Mouse (Mus musculus) hindbrain, embryonic 15.5 days (tissue): ENCODE results near the gene Dab1. TPM values are rescaled to one million over a fixed set of nuclear protein-coding genes. Genes with fewer than 3 reads are reported as not detected.

Source experiments
- ATAC-seq: fragments of 200-750 bp; cut with Nextera tagmentation; 2 replicates; pipeline ENCODE4 v1.8.0; 2017; ENCODE audit warnings: low read depth, moderate number of reproducible peaks, moderate TSS enrichment; ENCODE audit not compliant: low FRiP score
- H3K27ac ChIP-seq: fragments of 300-500 bp; sonication (generic); replicated peaks from 2 replicates; pipeline ENCODE4 v1.5.1; 2015; ENCODE audit warnings: mild to moderate bottlenecking, inconsistent platforms
- H3K27me3 ChIP-seq: fragments of 300-500 bp; sonication (generic); 2 replicates; pipeline ENCODE4 v1.6.1; 2015; ENCODE audit warnings: control low read depth, inconsistent platforms
- H3K36me3 ChIP-seq: fragments of 300-500 bp; sonication (generic); 2 replicates; pipeline ENCODE4 v1.6.1; 2015; ENCODE audit warnings: control low read depth, inconsistent platforms
- H3K4me1 ChIP-seq: fragments of 300-500 bp; sonication (generic); replicated peaks from 2 replicates; pipeline ENCODE4 v1.6.1; 2015; ENCODE audit warnings: control low read depth, inconsistent platforms
- H3K4me2 ChIP-seq: fragments of 300-500 bp; sonication (generic); 2 replicates; pipeline ENCODE4 v1.6.1; 2015; ENCODE audit warnings: moderate library complexity, mild to moderate bottlenecking, inconsistent platforms
- H3K4me3 ChIP-seq: fragments of 300-500 bp; sonication (generic); 2 replicates; pipeline ENCODE4 v1.5.1; 2015; ENCODE audit warnings: mild to moderate bottlenecking, inconsistent platforms
- H3K9ac ChIP-seq: fragments of 300-500 bp; sonication (generic); 2 replicates; pipeline ENCODE4 v1.6.1; 2015; ENCODE audit warnings: inconsistent platforms
- H3K9me3 ChIP-seq: fragments of 300-500 bp; sonication (generic); 2 replicates; pipeline ENCODE4 v1.6.1; 2016; ENCODE audit warnings: control low read depth, inconsistent platforms
- WGBS: fragments of 180-500 bp; shearing (Covaris S2); methylation state at CpG from one replicate; pipeline ENCODE4 v1.1.7; 2015; 5-methylcytosine and 5-hydroxymethylcytosine counted together
- polyA plus RNA-seq: library from polyadenylated mRNA; unstranded; fragments of >200 nt; fragmentation: Nextera tagmentation; extraction: Ambion mirVana; gene quantifications from 2 replicates; pipeline ENCODE4 v1.2.1, GENCODE M21; 2015

The Dab1 gene
- polyA plus RNA-seq, 1 experiment from 2014 or later: 93.7 TPM

DNA sequence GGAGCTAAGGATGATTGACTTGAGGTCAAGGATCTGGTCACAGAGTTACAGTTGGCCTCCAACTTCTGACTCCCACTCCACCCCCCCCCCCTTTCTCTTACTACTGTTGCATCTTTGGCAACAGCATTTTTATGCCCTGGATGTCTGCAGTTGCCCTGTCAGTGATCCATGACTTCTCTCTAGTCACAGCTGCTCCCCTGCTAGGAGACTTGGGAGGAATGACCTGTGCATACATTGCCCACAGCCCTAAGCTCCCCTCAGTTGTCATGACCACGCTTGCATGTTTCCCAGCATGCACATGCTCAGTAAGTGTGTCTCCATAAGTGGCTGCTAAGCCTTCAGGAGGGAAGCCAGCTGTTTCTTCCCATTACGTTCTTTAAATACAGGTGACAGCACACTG is 936.2 kb downstream of the Dab1 start:
- no peak overlapping the region for H3K4me3 ChIP-seq
- H3K27ac ChIP-seq: no peak overlapping the region
- H3K27me3 ChIP-seq: no peaks in the 10 kb centered on the region
- peaks cover 9% of the 10 kb centered on the region for H3K4me1 ChIP-seq
- no peak overlapping the region for H3K4me2 ChIP-seq
- no peak overlapping the region for H3K9ac ChIP-seq
- peak; percentile 56; the same call in 1 of the 2 replicates for ATAC-seq
- WGBS: 28% methylated on average over 2 of the region's 2 CpGs
- H3K36me3 ChIP-seq: no peaks in the 10 kb centered on the region
- H3K9me3 ChIP-seq: no peaks in the 10 kb centered on the region

DNA sequence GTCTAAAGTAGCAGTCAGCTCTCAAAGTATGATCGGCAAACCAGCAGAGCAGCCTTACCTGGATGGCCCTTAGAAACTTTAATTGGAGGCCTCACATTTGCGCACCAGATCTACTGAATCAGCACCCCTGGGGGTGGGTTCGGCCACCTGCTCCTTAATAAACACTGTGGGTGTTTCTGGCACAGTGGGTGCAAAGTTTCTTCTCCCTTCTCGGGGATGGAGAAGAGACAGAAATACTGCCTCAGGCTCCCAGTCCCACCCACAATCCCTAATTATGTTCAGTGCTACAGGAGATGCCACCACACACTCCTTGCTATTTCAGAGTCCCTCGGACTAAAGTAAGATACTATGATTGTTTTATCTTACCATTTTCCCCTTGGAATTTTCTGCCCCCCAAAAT is 944.4 kb downstream of the Dab1 start:
- no peak for ATAC-seq
- WGBS: 83% methylated on average over 5 of the region's 5 CpGs
- H3K4me1 ChIP-seq: no peaks in the 10 kb centered on the region
- H3K4me3 ChIP-seq: no peak overlapping the region
- no peak overlapping the region for H3K4me2 ChIP-seq
- no peaks in the 10 kb centered on the region for H3K27me3 ChIP-seq
- H3K36me3 ChIP-seq: no peaks in the 10 kb centered on the region
- no peak overlapping the region for H3K27ac ChIP-seq
- no peak overlapping the region for H3K9ac ChIP-seq
- no peaks in the 10 kb centered on the region for H3K9me3 ChIP-seq

DNA sequence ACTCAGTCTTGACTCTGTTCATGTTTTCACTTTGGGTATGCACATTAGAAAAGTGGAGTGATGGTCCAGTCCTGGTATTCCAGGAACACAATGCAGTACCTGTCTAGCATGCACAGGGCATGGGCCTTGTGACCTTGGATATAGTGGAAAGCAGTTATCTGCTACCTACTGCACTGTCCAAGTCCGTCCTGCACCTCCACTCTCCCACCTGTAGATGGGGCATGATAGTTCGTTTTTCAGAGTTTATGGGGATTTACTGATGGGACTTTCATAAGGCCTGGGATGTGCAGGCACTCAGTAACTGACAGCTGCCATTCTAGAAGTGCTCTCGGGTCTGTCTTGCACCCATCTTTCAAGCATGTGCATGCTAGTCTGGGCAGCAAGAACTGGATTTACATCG is 951.4 kb downstream of the Dab1 start:
- Histone ChIP-seq H3K4me1 (peaks cover 13% of the 10 kb centered on the region; the same call in 1 of the 2 replicates), H3K27ac (no peak overlapping the region), H3K9ac (no peak overlapping the region), H3K27me3 (no peaks in the 10 kb centered on the region), H3K4me3 (no peak overlapping the region), H3K36me3 (no peaks in the 10 kb centered on the region), H3K4me2 (no peak overlapping the region), H3K9me3 (no peaks in the 10 kb centered on the region)
- WGBS: 77% methylated on average over 4 of the region's 4 CpGs
- ATAC-seq: 0 out of 2 replicates have a peak, but pooled peaks have one; percentile 42

DNA sequence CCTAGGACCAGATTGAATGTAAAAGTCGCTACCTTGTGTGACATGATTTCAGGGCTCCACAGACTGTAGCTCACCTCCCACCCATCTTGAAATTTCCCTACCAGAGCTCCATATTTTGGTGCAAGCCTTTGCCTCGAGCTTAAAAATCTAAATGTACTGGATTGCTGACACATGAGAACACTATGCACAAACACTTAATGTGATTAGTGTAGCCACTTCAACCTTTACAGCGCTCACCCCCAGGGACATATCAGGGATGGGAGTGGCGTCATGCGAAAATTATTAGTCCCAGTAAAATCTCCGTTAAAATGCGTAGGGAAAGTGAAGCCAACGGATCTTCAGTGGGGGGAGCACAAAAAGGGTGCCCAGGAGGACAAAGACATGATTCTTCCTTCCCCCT is 953.3 kb downstream of the Dab1 start:
- no peak overlapping the region for H3K27ac ChIP-seq

DNA sequence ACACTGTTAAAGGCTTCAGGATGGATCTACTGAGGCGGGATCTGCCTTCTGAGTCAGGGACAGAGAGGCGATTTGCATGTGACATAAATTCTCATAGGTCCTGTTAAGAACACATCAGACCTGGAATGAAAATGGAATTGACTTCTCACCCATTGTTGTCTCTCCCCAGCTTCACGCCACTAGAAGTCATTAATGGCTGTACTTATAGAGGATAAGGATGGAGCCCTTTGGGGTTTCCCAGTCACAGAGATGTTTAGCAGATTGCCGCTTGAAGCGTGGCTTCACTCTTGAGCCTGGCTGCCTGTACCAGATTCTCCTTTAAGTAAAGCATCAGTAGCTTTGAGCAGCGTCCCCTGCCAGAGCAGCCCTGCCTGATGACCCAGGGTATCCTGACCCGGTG is 954.3 kb downstream of the Dab1 start:
- no peak overlapping the region for H3K27ac ChIP-seq
- 52% methylated on average over 7 of the region's 7 CpGs for WGBS

More for the DNA sequence above, 953.3 kb downstream of the Dab1 start:
- Histone ChIP-seq H3K4me3 (no peak overlapping the region), H3K9ac (no peak overlapping the region), H3K4me1 (peaks cover 13% of the 10 kb centered on the region; the same call in 1 of the 2 replicates), H3K27me3 (no peaks in the 10 kb centered on the region), H3K9me3 (no peaks in the 10 kb centered on the region), H3K36me3 (no peaks in the 10 kb centered on the region), H3K4me2 (no peak overlapping the region)
- 65% methylated on average over 8 of the region's 8 CpGs for WGBS
- ATAC-seq: no peak

DNA sequence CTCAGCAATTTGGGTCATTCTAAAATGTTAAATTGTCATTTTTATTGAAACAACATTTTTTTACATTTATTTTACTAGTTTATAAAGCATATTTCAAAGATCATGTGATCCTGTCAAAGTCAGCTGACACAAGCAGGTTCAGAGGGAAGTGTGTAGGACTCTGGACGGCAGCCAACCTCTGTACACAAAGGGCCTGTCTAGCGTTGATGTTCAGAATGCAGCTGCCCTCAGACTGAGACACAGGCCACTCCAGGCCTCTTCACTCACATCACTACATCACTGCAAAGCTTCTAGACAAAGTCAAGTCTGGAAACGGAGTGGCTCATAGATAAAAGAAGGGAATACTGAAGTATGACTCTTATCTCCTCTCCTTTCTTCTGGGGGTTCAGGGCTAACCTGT is 959.2 kb downstream of the Dab1 start:
- H3K4me3 ChIP-seq: no peak overlapping the region
- WGBS: 33% methylated on average over 3 of the region's 3 CpGs
- H3K9me3 ChIP-seq: no peaks in the 10 kb centered on the region
- H3K36me3 ChIP-seq: no peaks in the 10 kb centered on the region
- ATAC-seq: no peak
- H3K9ac ChIP-seq: no peak overlapping the region
- H3K4me2 ChIP-seq: no peak overlapping the region
- H3K4me1 ChIP-seq: peaks cover 12% of the 10 kb centered on the region
- H3K27me3 ChIP-seq: no peaks in the 10 kb centered on the region
- H3K27ac ChIP-seq: no peak overlapping the region

More for the DNA sequence above, 954.3 kb downstream of the Dab1 start:
- no peak overlapping the region for H3K4me3 ChIP-seq
- peaks cover 13% of the 10 kb centered on the region; the same call in 1 of the 2 replicates for H3K4me1 ChIP-seq
- no peak for ATAC-seq
- no peaks in the 10 kb centered on the region for H3K9me3 ChIP-seq
- no peak overlapping the region for H3K9ac ChIP-seq
- no peaks in the 10 kb centered on the region for H3K36me3 ChIP-seq
- H3K27me3 ChIP-seq: no peaks in the 10 kb centered on the region
- no peak overlapping the region for H3K4me2 ChIP-seq

DNA sequence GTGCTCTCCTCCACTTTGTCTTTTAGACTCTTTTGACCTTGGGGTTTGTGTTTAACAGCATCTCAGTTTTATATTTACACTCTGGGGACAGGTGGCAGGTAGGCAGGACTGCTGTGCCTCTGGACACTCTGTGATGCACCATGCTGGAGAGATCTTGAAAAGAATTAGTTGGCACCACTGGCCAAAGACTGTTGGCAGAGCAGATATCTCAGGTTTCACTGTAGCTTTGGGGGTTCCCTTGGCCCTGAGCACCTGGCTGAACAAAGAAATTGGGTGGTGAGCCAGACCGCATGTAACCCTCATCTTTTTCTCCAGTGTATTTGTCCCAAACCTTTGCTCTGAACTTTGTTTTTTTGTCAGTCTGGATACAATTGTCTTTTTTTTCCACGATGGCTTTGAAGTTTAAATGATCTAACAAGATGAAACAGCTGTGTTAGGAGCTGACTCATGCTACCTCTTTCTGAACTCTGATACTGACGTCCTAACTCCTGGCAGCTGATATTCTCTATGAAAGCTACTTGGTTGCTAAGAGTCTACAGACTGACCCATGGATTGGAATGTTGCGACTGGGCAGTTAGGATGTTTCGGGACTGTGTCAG is 960.9 kb downstream of the Dab1 start:
- Histone ChIP-seq H3K36me3 (no peaks in the 10 kb centered on the region), H3K4me1 (peaks cover 8% of the 10 kb centered on the region), H3K9ac (no peak overlapping the region), H3K4me2 (no peak overlapping the region), H3K4me3 (no peak overlapping the region), H3K27ac (no peak overlapping the region), H3K27me3 (no peaks in the 10 kb centered on the region), H3K9me3 (no peaks in the 10 kb centered on the region)
- ATAC-seq: no peak
- 80% methylated on average over 5 of the region's 5 CpGs for WGBS

DNA sequence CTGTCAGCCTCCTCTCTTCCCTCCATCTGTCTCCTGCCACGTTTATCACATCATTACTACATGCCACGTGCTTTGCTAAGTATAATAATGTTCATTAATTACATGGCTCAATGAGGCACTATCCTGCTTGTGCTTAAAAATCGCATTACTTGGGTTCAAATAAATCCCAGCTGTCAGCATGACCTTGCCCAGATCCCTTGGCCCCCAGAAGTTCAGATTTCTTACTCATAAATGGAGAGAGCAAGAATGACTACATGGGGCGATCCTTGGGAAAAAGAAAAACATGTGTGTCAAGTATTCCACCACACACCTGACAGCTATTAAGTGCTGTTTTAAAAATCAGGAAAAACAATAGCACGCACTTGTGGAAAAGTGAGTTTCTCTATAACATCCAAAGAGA is 963.6 kb downstream of the Dab1 start:
- WGBS: 45% methylated on average over 5 of the region's 5 CpGs
- Histone ChIP-seq H3K4me1 (peaks cover 8% of the 10 kb centered on the region), H3K36me3 (no peaks in the 10 kb centered on the region), H3K4me3 (no peak overlapping the region), H3K27me3 (no peaks in the 10 kb centered on the region), H3K4me2 (no peak overlapping the region), H3K9me3 (no peaks in the 10 kb centered on the region), H3K27ac (no peak overlapping the region), H3K9ac (no peak overlapping the region)
- no peak for ATAC-seq

DNA sequence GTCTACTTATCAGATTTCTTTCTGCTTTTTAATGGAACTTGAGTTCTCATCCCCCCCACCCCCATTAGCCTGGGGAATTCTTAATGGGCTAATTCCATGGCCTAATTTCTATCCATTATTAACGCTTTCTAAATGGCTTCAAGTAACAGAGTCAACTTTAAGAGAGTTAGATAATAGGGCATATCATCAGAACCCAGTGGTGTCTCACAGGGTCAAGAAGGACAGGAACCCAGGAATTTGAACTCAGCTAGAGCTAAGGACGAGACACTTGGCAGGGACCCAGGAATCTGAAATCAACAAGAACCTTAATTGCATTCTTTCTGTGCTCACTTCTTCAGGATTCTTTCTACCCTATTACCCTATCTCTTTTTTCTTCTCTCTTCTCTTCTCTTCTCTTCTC is 968.7 kb downstream of the Dab1 start:
- Histone ChIP-seq H3K27me3 (no peaks in the 10 kb centered on the region), H3K27ac (no peak overlapping the region), H3K4me3 (no peak overlapping the region), H3K4me1 (peaks cover 11% of the 10 kb centered on the region), H3K9me3 (no peaks in the 10 kb centered on the region), H3K9ac (no peak overlapping the region), H3K4me2 (no peak overlapping the region), H3K36me3 (no peaks in the 10 kb centered on the region)
- 50% methylated on average over 2 of the region's 2 CpGs for WGBS
- no peak for ATAC-seq

DNA sequence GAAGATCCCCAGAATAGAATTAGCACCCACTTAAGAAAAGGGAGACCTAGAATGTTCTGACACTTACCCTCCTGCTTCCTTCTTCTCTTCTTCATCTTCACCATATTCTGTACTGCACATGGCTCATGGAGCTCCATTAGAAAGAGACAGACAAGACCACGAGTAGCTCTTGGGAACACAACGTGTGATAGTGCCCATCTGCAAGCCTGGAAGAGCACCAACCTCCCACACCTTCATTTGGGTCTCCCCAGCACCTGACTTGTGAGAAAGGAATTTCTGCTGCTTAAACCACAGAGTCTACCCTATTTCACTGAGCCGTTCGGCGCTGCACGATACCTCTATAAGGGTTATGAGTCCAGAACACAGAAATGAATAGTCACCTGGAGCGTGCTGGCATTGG is 977.8 kb downstream of the Dab1 start:
- 96% methylated on average over 7 of the region's 7 CpGs for WGBS
- Histone ChIP-seq H3K27ac (no peak overlapping the region), H3K4me1 (no peaks in the 10 kb centered on the region), H3K4me3 (no peak overlapping the region), H3K9me3 (no peaks in the 10 kb centered on the region), H3K36me3 (no peaks in the 10 kb centered on the region), H3K27me3 (no peaks in the 10 kb centered on the region), H3K4me2 (no peak overlapping the region), H3K9ac (no peak overlapping the region)
- no peak for ATAC-seq

DNA sequence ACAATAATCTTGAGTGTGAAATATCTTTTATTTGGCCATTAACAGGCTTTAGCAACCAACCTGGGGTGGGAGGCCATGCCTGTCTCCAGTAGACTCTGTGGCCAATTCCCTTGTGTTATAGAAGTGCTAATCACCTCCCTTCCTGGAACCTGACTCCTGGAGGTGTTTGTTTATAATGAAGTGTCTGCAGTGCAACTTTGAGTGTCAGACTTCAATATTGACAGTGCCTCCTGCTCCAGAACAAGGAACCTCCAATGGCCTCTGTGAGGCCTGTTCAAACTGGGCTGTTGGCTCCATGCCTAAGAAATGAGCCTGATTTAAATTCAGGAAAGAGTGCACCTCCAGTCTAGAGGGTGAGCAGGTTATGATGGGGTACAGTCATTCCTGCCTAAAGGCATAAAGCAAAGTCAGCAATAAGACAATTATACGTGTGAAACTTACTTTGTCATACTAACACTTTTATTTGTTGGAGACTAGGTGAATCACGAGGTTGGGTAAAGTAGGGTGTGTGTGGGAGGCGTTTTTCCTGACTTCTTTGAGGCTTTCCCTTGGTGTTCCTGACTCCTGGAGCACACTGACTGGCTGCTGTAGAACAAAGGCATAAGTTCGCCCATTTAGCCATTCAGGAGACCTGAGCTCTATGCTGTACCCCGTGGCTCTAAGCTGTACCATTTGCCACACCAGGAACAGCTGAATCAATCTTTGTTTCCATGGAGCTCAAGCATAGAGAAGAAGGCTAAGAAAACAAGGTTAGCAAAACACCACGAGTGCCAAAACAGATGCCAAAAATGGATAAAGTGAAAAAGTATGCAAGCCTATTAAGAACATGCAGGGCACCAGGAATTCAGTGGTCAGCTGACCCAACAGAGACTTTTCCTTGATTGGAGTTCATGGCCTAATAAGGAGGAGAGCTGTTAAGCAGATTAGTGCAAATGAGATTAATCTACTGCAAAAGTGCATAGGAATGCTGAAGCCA is 978.6 kb downstream of the Dab1 start:
- ATAC-seq: no peak
- Histone ChIP-seq H3K27ac (no peak overlapping the region), H3K36me3 (no peaks in the 10 kb centered on the region), H3K4me3 (no peak overlapping the region), H3K4me2 (no peak overlapping the region), H3K4me1 (no peaks in the 10 kb centered on the region), H3K9ac (no peak overlapping the region), H3K9me3 (no peaks in the 10 kb centered on the region), H3K27me3 (no peaks in the 10 kb centered on the region)
- WGBS: 69% methylated on average over 6 of the region's 6 CpGs

DNA sequence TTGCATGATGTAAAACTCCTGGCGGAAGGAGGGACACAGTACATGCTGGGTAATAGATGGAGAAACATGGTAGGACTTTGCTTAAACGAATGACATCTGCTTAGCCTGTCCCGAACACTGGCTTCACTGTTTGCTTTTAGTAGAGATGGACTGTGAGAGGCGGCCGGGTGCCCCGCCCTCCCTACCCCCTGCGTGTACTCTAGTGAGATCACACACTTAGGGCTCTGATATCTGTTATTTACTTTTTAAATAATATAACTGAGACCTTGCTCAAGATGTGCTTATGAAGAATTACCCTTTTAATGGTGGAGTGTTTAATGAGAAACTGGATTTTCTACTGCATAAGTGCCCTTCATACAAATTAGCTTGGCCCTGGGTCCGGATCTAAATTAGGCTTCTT is 983.6 kb downstream of the Dab1 start:
- Histone ChIP-seq H3K4me1 (peaks cover 11% of the 10 kb centered on the region), H3K27ac (no peak overlapping the region), H3K4me2 (no peak overlapping the region), H3K9me3 (no peaks in the 10 kb centered on the region), H3K4me3 (no peak overlapping the region), H3K9ac (no peak overlapping the region), H3K36me3 (no peaks in the 10 kb centered on the region), H3K27me3 (no peaks in the 10 kb centered on the region)
- WGBS: 79% methylated on average over 8 of the region's 8 CpGs
- ATAC-seq: no peak
